Mouse (Mus musculus): ENCODE measurements around the gene Meioc. TPM values are rescaled to one million over a fixed set of nuclear protein-coding genes. Genes with fewer than 3 reads are reported as not detected.
"Not testable (repeated sequence)": the region's sequence is repeated elsewhere in the genome, so short reads cannot be mapped to it uniquely, and the experiment has no call there.

The Meioc gene
- total RNA-seq, 2 experiments from 2014 or later, result not detected

GRCm38 (mm10) chr11:102690162-102690561 lies 26.6 kb downstream of the Meioc start:
- DNase-seq, result peak; percentile 38 to 82

- DNase-seq, result no peak
Observed at GRCm38 (mm10) chr11:102695289-102695688, 31.8 kb downstream of the Meioc start.

DNA sequence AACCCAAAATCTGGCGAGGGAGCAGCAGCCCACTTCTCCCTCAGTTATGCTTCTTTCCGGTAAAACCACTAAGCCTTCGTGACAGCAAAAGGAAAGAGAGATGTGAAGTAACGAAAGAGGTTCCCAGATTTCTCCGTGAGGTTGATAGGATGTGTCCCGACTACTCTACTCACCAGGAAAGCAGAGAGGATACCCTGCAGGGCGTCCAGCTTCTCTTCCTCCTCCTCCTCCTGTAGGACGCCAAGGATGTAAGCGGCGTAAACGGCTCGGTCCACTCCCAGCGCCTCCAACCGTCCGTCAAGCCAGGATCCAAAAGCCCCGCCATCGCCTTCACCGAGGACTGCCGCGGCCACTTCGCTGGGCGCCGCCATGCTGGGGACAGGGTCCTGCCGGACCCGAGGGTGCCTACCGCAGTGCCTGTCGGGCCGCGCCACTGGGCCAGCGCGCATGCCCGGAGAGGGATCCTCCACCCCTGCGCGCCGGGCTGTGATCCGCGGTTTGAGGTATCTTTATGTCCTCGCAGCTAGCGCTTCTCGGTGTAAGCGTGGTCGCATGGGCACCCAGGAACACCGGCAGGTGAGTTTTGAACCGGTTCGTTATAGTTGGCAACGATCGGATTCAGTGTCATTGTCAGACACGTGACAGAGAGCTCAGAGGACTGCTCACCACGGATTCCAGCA lies 34.0 kb downstream of the Meioc start, which contains the start of gene Ccdc43:
Gene Ccdc43 (minus strand): TSS at position 445 of the 680 bp plus-strand sequence.
- DNase-seq, result peak; percentile 91 to 92

- DNase-seq, result no peak
Observed at GRCm38 (mm10) chr11:102698018-102698476, 34.5 kb downstream of the Meioc start.

GRCm38 (mm10) chr11:102702206-102702605 lies 38.7 kb downstream of the Meioc start:
- not testable (repeated sequence) for DNase-seq

GRCm38 (mm10) chr11:102712411-102712810 lies 48.9 kb downstream of the Meioc start:
- DNase-seq, result no peak

- DNase-seq, result not testable (repeated sequence)
Observed at GRCm38 (mm10) chr11:102714578-102714977, 51.1 kb downstream of the Meioc start.

GRCm38 (mm10) chr11:102716135-102716534 lies 52.6 kb downstream of the Meioc start:
- no peak for DNase-seq

- DNase-seq, result no peak
Observed at GRCm38 (mm10) chr11:102725574-102725973, 62.1 kb downstream of the Meioc start.

DNA sequence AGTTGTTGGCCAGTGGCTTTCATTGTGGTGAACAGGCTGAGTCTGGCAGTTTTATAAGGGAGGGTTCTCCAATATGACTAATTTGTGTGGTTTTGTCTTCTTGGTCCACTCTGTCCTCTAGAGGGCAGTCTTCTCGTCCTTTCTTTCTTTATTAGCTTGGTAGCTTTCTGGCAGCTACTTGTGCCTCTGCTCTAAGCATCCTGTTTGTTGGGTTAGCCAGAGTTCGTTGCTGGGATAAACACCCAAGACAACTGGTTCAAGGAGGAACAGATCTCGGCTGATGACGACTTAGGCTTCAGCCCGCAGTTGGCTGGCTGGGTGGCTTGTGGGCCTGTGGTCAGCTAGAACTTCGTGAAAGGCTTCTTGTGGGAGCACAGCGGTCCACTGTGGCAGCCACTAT lies 65.1 kb downstream of the Meioc start:
- DNase-seq, result peak; percentile 64 to 72

DNA sequence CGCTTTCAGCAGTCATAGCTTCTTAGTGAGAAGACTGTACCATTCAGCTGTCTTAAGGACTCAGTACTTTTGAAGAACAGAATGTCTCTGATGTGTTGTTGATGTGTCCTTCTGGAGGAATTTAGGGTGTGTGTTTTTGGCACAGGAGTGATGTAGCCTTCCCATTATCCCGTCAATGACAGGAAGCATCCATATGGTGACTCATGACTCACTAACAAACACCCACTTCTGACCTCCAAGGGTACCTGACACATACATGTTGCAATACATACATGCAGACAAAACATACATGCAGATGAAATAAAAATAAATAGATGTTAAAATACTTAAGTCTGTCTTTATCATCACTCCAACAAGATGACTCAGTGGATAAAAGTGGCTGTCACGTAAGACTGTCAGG lies 66.3 kb downstream of the Meioc start:
- no peak for DNase-seq

DNA sequence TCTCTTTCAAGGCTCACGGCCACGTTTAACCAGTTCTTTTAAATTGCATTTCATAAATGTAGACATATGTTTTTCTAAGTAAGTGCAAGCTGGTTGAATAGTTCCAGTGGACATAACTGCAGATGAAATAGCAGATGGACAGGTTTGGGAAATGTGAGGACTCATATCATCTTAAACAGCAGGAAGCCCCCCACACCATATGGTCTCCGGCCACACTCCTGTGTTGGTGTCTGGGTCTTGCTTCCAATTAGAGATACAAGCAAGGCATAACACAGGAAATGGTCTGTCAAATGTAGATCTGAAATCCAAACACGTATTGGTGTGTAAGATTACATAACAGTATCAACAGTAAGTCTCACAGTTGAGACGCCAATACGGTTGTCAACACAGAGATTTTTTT lies 67.8 kb downstream of the Meioc start:
- no peak for DNase-seq

Small RNA genes lying within 50 kb of the gene (microRNA-seq; reads per million reads assigned to microRNA genes)
- gene Gm22920, result 0 reads per million in 2 experiments

Other genes with a start within 250 kb of the Meioc start
- 10 to 100 TPM; 82.0 to 98.0 TPM for gene Grn, start 233.4 kb upstream of the Meioc start, total RNA-seq (2021)
- 1 to 10 TPM; 3.4 to 4.8 TPM for gene Fam171a2, start 216.0 kb upstream of the Meioc start, total RNA-seq (2021)
- 1 to 10 TPM; 4.1 to 4.4 TPM for gene Itga2b, start 193.6 kb upstream of the Meioc start, total RNA-seq (2021)
- gene Gpatch8, start 107.3 kb upstream of the Meioc start, total RNA-seq (2021), result 10 to 100 TPM; 17.3 to 18.6 TPM
- 1 to 10 TPM; 1.1 to 1.2 TPM for gene Gm11627, start 84.3 kb upstream of the Meioc start, total RNA-seq (2021)
- gene Fzd2, start 59.3 kb upstream of the Meioc start, total RNA-seq (2021), result 1 to 10 TPM; 2.0 to 2.2 TPM
- 10 to 100 TPM; 20.4 to 29.6 TPM for gene Ccdc43, start 34.1 kb downstream of the Meioc start, total RNA-seq (2021)
- 1 to 10 TPM; 6.6 to 7.5 TPM for gene Adam11, start 97.7 kb downstream of the Meioc start, total RNA-seq (2021)
- 10 to 100 TPM; 17.2 to 18.2 TPM for gene Gjc1, start 156.0 kb downstream of the Meioc start, total RNA-seq (2021)
- 10 to 100 TPM; 10.6 to 15.7 TPM for gene Higd1b, start 172.1 kb downstream of the Meioc start, total RNA-seq (2021)
- gene Eftud2, start 217.3 kb downstream of the Meioc start, total RNA-seq (2021), result 10 to 100 TPM; 34.1 to 42.6 TPM
- not detected for gene Ccdc103, start 217.5 kb downstream of the Meioc start, total RNA-seq (2021)
- gene Fam187a, start 221.5 kb downstream of the Meioc start, total RNA-seq (2021), result not detected
- under 1 TPM; 0.10 to 0.15 TPM for gene Gfap, start 237.2 kb downstream of the Meioc start, total RNA-seq (2021)

All from heart, adult 18-20 months (tissue).